Mouse (Mus musculus) inflammation-experienced regulatory T-cells, adult 6 months (primary cell): ENCODE measurements around the gene Lsmem1. TPM values are rescaled to one million over a fixed set of nuclear protein-coding genes. Genes with fewer than 3 reads are reported as not detected.

Experiments used
- ATAC-seq: one replicate; pipeline ENCODE4 v1.8.0; 2017
- polyA plus RNA-seq, 3 experiments: library from polyadenylated mRNA; unstranded; fragments of 100-300 nt; shearing (Covaris generic); gene quantifications; one replicate each; pipeline ENCODE4 v1.2.1; 2017

The Lsmem1 gene
- polyA plus RNA-seq = under 1 TPM in 1 of 3 experiments, not detected in 2; 0.38 TPM

DNA sequence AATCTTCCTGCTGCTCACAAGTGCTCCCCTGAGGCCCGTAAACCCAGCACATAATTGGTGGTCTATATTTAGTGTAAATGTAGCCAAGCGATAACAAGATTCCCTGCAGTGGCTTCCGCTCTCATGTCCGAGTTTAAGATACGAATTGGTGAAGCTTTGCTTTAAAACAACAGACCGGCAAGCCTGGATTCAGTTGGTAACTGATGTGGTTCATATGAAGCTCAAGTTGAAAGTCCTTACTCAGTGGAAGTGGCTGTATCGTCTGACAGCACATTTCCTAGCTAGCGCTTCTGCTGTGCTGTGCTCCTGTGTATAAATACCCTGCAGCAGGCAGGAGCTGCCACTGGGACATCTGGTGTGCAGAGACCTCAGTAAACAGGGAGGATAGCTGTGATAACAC lies at the start of gene Lsmem1:
TSS of gene Lsmem1 (minus strand) at position 189 of the 400 bp plus-strand sequence.
- no peak for ATAC-seq

DNA sequence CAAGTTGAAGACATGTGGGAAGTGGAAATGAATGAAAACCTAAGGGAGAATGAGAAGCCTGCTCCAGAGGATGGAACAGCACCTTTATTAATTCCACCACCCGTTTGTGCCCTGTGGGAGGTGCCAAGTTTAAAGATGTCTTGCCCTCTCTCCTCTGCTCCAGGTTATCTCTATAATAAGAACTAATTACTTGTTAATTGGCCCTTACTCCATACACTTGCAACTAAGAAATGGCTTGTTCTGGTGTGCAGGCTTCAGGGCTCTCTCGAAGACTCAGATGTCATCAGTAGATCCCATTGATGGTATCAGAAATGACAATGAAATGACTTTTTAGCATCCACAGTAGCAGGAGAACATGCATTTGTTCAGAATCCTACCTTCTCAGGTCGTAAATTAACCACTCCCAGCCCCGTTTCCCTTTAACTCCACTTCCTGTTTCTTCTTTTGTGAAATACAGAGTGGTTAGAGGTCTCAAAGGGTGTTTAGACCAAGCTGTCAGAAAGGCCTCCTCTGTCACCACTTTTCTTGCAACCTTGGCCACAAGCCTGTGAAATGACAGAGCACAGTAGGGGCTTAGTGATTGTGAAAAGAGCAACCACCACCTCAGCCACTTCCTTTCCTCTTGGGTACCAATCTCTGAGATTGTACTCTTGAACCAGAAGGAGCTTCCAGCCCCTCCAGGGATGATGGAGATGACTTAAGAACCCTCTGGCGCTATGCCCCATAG lies 49.3 kb upstream of the Lsmem1 start, which contains the start of gene Ifrd1:
TSS of gene Ifrd1 (minus strand) at position 51 of the 727 bp plus-strand sequence.
- peak; percentile 63 for ATAC-seq

- peak; percentile 22 for ATAC-seq
Measured at GRCm38 (mm10) chr12:40247976-40248375, 48.7 kb upstream of the Lsmem1 start.

GRCm38 (mm10) chr12:40247384-40247783 lies 48.1 kb upstream of the Lsmem1 start:
- no peak for ATAC-seq

DNA sequence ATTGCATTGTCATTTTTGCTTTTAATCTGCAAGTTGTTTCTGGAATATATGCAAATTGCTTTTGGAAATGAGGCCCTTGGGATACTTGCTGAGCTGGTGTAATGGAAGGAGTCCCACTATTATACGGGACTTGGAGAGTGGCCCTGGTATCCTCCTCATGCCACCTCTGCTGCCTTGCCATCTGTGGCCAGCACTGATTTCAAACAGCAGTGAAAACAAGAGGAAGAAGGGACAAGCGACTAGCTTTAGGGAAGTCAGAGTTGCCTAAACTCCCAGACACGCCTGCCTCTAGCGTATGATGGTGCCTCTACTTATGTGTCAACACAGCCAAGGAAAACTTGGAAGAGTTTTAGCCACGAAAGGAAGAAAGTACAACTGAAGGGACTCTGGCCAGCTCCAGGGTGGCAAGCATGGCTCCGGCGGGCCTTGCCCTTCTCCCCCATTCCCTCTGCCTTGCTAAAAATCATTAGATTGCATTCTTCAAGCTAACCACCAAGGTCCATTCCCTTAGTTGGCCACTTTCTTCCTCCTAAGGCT lies 46.2 kb upstream of the Lsmem1 start:
- no peak for ATAC-seq

GRCm38 (mm10) chr12:40244926-40245325 lies 45.6 kb upstream of the Lsmem1 start:
- no peak for ATAC-seq

- ATAC-seq = peak; percentile 22
Measured at GRCm38 (mm10) chr12:40243821-40244221, 44.5 kb upstream of the Lsmem1 start.

GRCm38 (mm10) chr12:40243241-40243640 lies 44.0 kb upstream of the Lsmem1 start:
- no peak for ATAC-seq

DNA sequence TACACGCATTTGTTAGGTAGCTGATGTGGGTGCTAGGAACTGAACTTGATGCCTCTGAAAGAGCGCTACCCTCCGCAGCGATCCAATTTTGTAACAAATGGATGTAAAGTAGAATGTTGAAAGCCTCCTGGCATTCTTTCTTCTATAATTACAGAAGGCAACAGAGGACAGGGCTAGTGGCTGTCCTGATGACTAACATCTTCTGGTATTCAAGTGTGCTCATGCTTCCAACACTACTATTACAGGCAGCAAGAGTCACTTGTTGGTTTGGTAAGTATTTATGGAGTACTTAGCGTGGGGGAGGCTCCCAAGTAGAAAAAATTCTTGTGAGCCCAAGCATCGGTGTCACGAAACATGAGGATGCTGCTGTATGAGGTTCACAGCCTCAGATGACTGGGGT lies 39.9 kb upstream of the Lsmem1 start:
- ATAC-seq = no peak

DNA sequence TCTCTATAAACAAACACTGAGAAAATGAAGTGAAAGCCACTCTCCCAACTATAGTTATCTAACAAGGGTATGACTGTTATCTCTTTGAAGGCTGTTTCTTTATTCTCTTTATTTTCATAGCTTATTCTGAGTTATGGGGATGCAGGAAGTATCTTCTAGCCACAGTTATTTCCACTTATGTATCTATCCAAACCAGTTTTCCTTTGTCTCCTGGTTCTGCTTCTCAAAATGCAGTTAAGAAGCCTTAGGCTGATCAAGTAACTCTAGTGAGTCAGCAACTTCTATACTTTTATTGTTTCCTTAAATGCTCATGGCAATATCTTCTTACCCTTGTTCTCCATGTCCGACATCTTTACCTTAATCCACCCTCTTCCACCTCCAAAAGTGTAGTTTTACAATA lies 32.9 kb upstream of the Lsmem1 start:
- no peak for ATAC-seq

GRCm38 (mm10) chr12:40231632-40232031 lies 32.3 kb upstream of the Lsmem1 start:
- no peak for ATAC-seq

GRCm38 (mm10) chr12:40224171-40224880 lies 25.0 kb upstream of the Lsmem1 start:
- ATAC-seq = no peak

- ATAC-seq = no peak
Measured at GRCm38 (mm10) chr12:40223676-40224075, 24.4 kb upstream of the Lsmem1 start.

DNA sequence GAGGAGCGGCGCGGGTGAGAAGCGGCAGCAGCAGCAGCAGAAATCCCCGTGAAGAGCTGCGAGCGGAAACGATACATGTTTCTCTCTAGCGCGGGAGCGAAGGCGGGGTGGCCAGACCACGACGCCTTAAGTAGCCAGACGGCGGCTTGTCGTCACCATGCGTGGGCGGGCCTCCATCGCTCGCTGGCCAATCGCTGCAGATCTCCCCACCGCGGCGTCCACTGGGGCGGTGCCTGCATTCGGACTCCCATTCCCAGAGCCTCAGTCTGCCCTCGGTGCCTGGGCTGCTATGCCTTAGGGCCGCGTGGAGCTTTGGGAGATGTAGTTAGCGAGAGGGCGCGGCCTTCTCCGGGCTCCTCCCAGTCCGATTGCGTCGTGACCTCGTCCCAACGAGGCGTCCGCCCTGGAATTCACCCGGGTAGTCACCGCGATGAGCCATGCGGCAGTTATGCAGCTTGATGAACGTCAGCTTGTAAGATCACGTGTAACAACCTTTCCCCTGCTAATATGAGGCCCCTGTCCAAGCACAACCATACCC lies 23.9 kb upstream of the Lsmem1 start:
- peak; percentile 82 for ATAC-seq

- ATAC-seq = peak; percentile 56
Measured at GRCm38 (mm10) chr12:40222251-40223081, 23.2 kb upstream of the Lsmem1 start.

GRCm38 (mm10) chr12:40221611-40222010 lies 22.3 kb upstream of the Lsmem1 start:
- ATAC-seq = no peak

- ATAC-seq = no peak
Measured at GRCm38 (mm10) chr12:40220896-40221295, 21.6 kb upstream of the Lsmem1 start.

DNA sequence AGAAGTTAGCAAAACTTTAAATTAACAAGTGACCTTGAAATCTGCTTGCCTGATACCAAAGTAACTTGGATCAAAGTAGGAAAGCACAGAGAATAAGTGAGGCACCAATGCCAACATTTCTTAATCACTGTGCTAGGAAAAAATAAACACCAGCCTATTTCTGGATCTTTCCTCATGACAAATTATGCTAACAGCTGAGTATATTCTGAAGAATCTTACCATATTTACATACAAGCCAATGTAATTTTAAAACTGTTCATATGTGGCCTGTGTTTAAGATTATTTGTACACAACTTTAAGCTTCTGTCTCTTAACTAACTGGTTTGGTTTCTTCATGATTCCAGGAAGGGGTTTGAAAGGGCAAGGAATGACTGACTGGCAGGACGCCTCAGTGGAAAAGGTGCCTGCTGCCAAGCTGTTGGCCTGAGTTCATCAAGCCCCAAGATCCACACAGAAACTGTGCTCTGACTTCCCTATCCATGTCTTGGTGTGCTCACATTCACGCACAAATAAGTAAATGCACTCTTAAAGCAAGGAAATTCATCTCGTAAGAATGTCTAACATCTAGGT lies 20.8 kb upstream of the Lsmem1 start:
- no peak for ATAC-seq

DNA sequence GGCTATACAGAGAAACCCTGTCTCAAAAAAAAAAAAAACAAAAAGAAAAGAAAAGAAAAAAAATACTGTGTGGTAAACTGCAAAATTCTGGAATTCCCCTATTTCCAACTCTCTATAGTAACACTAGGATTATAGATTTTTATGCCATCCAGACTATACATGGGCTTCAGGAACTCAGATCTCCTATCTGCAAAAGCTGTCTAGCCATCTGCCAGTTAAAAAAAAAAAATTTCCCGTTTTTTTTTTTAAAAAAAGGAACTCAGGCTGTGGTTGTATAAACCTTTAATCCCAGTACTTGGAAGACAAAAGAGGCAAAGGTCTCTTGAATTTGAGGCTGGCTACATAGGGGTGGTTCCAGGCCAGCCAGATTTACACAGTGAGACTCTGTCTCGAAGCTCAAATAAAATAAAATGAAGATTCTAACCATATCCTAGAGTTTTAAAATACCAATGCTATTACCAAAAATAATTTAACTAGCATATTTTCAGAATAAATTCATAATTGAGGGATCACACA lies 19.2 kb upstream of the Lsmem1 start:
- ATAC-seq = no peak

DNA sequence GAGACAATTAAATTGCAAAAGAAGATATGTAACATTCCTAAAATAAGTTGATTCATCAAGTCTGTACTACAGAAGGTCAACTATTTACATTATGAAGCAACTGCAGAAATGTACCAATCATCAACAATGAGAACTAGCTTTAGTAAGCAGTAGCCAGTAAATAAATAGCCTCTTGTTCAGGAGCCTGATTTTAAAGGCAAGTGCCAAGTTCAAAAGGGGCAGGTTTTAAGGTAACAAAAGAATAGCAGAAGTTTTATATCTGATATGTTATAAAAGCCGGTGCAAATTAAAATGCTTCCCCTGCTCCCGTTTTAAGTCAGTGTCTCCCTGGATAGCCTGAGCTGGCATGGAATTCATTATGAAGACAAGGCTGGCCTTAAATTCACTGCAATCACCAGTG lies 18.5 kb upstream of the Lsmem1 start:
- no peak for ATAC-seq

DNA sequence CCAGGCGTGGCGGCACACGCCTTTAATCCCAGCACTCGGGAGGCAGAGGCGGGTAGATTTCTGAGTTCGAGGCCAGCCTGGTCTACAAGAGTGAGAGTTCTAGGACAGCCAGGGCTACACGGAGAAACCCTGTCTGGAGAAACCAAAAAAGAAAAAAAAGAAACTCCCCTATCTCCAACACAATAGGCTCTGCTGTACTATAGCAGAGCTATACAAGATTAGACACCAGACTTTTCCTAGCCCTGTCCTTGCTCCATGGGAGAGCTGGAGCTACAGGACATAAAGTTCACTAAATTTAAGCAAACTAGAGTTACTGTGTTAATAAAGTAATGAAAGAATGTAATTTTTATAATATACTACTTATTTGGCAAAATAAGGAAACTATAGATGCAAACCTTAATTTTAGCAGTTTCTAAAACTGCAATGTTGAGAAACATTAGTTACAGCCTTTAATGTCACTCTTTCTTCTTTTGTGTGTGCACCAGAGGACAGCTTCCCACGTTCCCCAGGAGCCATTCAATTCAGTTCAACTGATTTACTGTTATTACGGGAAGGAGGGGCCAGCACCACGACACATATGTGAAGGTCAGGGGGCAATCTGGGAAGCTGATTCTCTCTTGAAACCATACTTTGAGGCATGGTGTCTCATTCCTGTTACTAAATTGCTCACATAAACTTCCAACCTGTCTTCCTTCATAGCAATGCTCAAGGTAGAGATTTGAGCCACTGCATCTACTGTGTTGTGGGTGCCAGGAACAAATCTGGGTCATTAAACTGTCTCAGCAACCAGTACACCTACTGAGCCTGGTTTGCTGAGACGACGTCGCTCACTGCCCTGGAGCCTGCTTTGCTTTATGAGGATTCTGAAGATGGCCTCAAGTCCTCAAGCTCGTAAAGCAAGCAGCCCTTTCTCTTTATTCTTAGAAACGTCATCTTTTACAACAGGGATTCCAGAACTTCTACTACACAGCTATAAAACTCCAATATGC lies 15.9 kb upstream of the Lsmem1 start:
- no peak for ATAC-seq
